Mouse (Mus musculus) Patski (cell line): ENCODE measurements around the gene BC049715. TPM values are rescaled to one million over a fixed set of nuclear protein-coding genes. Genes with fewer than 3 reads are reported as not detected.
"Not testable (repeated sequence)": the region's sequence is repeated elsewhere in the genome, so short reads cannot be mapped to it uniquely, and the experiment has no call there.

Source experiments
- ATAC-seq: fragments of 100-300 bp; one replicate; pipeline ENCODE4 v1.8.0; 2021
- CTCF ChIA-PET: fragments of 350-600 bp; sonication (Branson Sonifier 250); formaldehyde crosslinking; loops from one replicate; lab custom pipeline; 2022; ENCODE audit warnings: inconsistent platforms; lab: Charles Lee
- POLR2A ChIA-PET: fragments of 350-600 bp; sonication (Branson Sonifier 250); formaldehyde crosslinking; loops from one replicate; lab custom pipeline; 2022; ENCODE audit warnings: antibody characterized with exemption, inconsistent platforms; lab: Charles Lee
- DNase-seq: peaks from one replicate; pipeline ENCODE4 v3.0.0-alpha.2; 2011; ENCODE audit warnings: low read depth, low spot score
- H3K27me3 ChIP-seq: fragments of 371-371 bp; one replicate; pipeline ENCODE4 v1.5.1; 2021
- CTCF ChIP-seq: fragments of 100-300 bp; IDR thresholded peaks from one replicate; pipeline ENCODE4 v1.5.1; 2021
- in situ Hi-C: fragments of 300-500 bp; cut with MboI; formaldehyde crosslinking; loops from 3 replicates; pipeline ENCODE4 v1.11.1; 2018; ENCODE audit warnings: low pct_unique_long_range_greater_than_20kb, mixed read lengths
- polyA plus RNA-seq: library from polyadenylated mRNA; unstranded; gene quantifications from one replicate; pipeline ENCODE4 v1.2.3, GENCODE M21; 2021

Gene BC049715
- polyA plus RNA-seq, 1 experiment from 2014 or later, result 1.1 TPM

DNA sequence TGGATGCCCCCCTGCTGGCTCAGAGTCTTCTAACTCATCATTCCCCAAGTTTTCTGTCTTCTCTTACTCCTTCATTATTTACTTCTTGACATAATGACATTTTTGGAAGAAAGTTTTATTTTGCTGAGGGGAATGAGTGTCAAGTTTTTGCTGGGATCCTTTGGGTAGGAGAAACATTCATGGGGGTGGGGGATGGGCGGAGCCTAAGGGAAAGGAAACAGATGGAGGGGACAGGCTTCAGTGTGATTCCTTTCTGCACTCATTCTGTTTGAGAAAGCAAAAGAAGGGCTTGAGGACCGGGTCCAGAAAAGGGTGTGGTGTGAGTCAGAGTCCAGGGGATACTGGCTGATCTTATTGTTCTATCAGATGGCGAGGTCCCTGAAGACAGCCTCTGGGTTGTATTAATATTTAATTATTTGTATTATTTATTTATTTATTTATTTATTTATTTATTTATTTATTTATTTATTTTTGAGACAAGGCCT lies 56.0 kb downstream of the BC049715 start:
- POLR2A ChIA-PET, result no interaction called here
- TF ChIP-seq CTCF, result no peak
- H3K27me3 ChIP-seq, result no peaks in the 10 kb centered on the region
- in situ Hi-C loops, result no loop called here
- CTCF ChIA-PET, result interaction anchor here (1.2 kb wide), 1 partner anchor 20 kb away, joined by 3 read pairs; no protein-coding TSS in a partner anchor
- DNase-seq, result no peak
- no peak for ATAC-seq

DNA sequence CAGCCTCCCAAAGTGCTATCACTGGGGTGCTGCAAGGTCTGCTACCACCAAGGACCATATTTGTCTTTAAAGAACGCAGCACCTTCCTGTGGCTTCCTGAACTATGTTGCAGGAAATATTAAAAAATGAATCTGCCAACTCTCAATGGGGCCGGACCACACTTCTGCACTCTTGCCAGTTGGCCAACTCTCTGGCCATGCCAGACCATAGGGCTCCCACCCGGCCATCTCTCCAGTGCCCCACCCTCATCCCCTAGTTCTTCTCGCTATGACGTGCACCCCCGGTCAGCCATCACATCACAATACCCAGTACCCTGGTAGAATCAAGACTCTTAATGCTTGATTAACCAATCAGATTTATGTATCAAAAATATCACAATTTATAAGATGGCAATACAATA lies 56.5 kb downstream of the BC049715 start:
- in situ Hi-C loops, result no loop called here
- ChIA-PET CTCF (interaction anchor here (1.2 to 1.5 kb wide), 2 partner anchors 36 to 96 kb away, joined by 4 read pairs; no protein-coding TSS in a partner anchor), POLR2A (no interaction called here)
- ATAC-seq (no peak), DNase-seq (no peak)
- no peaks in the 10 kb centered on the region for H3K27me3 ChIP-seq
- TF ChIP-seq CTCF, result no peak

GRCm38 (mm10) chr6:136884766-136885165 lies 57.3 kb downstream of the BC049715 start:
- in situ Hi-C loops, DNase-seq, POLR2A ChIA-PET, H3K27me3 ChIP-seq, ATAC-seq: not testable (repeated sequence)
- CTCF ChIA-PET, result interaction anchor here (1.2 to 1.5 kb wide), 2 partner anchors 35 to 96 kb away, joined by 4 read pairs; no protein-coding TSS in a partner anchor

DNA sequence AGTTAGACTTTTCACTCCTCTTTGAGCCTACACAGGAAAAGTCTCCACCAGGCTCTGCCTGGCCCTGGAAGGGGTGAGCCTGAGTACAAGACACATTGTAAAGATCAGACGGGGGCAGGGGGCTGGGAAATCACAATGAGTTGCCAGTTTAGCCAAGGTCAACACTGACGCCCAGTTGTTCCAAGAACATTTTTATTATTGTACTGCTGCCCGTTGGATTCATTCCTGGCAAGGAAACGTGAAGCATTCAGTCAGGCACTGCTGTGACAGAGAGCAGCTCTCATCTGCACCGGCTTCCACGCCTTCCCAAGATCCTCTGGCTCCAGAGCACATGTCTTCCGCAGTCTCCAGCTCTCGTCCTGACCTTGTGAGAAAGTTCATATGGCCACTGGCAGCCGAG lies 60.4 kb downstream of the BC049715 start:
- DNase-seq, result no peak
- CTCF ChIA-PET, result interaction anchor here (0.7 kb wide), 1 partner anchor 56 kb away, joined by 3 read pairs; no protein-coding TSS in a partner anchor
- in situ Hi-C loops, result no loop called here
- POLR2A ChIA-PET, result no interaction called here
- no peak for TF ChIP-seq CTCF
- H3K27me3 ChIP-seq, result no peaks in the 10 kb centered on the region
- ATAC-seq, result no peak

DNA sequence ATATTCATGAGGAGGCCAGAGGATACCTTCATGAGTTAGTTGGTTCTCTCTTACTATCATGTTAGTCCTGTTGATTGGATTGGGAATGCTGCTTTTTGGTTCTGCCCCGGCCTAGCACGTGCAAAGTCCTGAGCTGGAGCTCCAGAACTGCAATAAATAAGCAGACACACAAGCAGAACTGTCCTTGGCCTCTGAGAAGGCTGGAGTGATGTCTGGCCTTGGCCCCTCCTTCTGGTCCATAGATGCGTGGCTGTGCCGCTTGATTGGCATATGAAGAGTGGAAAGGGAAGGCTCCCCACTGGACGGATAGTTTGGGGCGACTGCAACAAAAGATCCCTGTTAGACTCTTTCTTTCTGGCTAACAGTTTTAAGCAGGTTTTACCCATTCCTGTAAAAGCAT lies 61.6 kb downstream of the BC049715 start:
- ATAC-seq (no peak), DNase-seq (no peak)
- TF ChIP-seq CTCF, result no peak
- ChIA-PET CTCF (no interaction called here), POLR2A (no interaction called here)
- no peaks in the 10 kb centered on the region for H3K27me3 ChIP-seq
- in situ Hi-C loops, result no loop called here

GRCm38 (mm10) chr6:136889554-136889953 lies 62.1 kb downstream of the BC049715 start:
- ChIA-PET CTCF (interaction anchor here (1.5 kb wide), 1 partner anchor 9 kb away, joined by 3 read pairs; no protein-coding TSS in a partner anchor), POLR2A (no interaction called here)
- no peaks in the 10 kb centered on the region for H3K27me3 ChIP-seq
- no peak for TF ChIP-seq CTCF
- in situ Hi-C loops, result no loop called here
- no peak for DNase-seq
- ATAC-seq, result no peak

Other genes with a start within 250 kb of the BC049715 start
- not detected for gene Plbd1, start 165.7 kb upstream of the BC049715 start, polyA plus RNA-seq
- gene Gucy2c, start 45.9 kb upstream of the BC049715 start, polyA plus RNA-seq, result 0.01 TPM
- gene Hist4h4, start 23.2 kb upstream of the BC049715 start, polyA plus RNA-seq, result 0.05 TPM
- 111 TPM for gene H2afj, start 19.4 kb upstream of the BC049715 start, polyA plus RNA-seq
- gene Wbp11, start 607 bp downstream of the BC049715 start, polyA plus RNA-seq, result 67.7 TPM
- 0.24 TPM for gene Smco3, start 7.8 kb downstream of the BC049715 start, polyA plus RNA-seq
- gene Art4, start 30.1 kb downstream of the BC049715 start, polyA plus RNA-seq, result not detected
- 0.68 TPM for gene Mgp, start 48.2 kb downstream of the BC049715 start, polyA plus RNA-seq
- 0.30 TPM for gene Erp27, start 94.6 kb downstream of the BC049715 start, polyA plus RNA-seq
- 1.3 TPM for gene Pde6h, start 96.2 kb downstream of the BC049715 start, polyA plus RNA-seq
- 11.6 TPM for gene Arhgdib, start 114.3 kb downstream of the BC049715 start, polyA plus RNA-seq